Comparison of ENCODE assay signal across 26 mouse cellular contexts in the genomic region with DNA sequence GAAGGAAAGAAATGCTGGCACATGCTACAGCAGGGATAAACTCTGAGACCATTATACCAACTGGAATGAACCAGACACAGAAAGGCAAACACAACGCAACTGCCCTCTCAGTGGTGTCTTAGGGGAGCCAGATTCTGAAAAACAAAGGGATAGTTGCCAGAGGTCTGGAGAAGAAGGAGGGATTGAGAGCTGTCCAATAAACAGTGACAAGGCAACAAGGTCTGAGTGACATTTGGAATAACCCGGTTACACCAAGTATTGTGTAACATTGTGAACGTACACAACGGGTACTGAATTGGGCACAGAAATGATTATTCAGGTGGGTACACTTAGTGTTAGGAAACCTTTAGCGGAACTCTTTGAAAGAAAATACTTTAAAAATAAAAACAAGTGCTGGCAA.
"Had no signal": no experiment of that assay in that cellular context is flagged by ENCODE, and none has a peak within 500 bp of the region (broad histone marks: within the 10 kb centered on the region; RNA-seq: fewer than 3 reads in every experiment).

No protein-coding gene starts in this region.

- H3K4me2 ChIP-seq: heart, embryonic 12.5 days; hindbrain, embryonic 12.5 days; hindbrain, embryonic 14.5 days; intestine, embryonic 15.5 days; limb, embryonic 12.5 days had no signal

- H3K27me3 ChIP-seq: hindbrain, embryonic 12.5 days; intestine, embryonic 15.5 days; limb, embryonic 12.5 days had no signal

- ATAC-seq: hindbrain, embryonic 16.5 days; inflammation-experienced regulatory T-cells, adult 6 months; intestine, embryonic 15.5 days; intestine, postnatal 0 days had no signal

- DNase-seq: gastrocnemius, adult 2 months; gastrocnemius, postnatal 10 days; gastrocnemius, postnatal 25 days; heart, adult 18-20 months; heart, postnatal 10 days; heart, postnatal 4 days; kidney, adult 18-20 months; kidney, adult 8-10 months; kidney, postnatal 10 days; kidney, postnatal 25 days; kidney, postnatal 4 days; liver had no signal

- H3K4me1 ChIP-seq: heart, embryonic 12.5 days; hindbrain, embryonic 12.5 days; intestine, embryonic 15.5 days; limb, embryonic 10.5 days; limb, embryonic 12.5 days had no signal

- H3K9ac ChIP-seq: heart, embryonic 12.5 days; hindbrain, embryonic 12.5 days; hindbrain, embryonic 14.5 days; intestine, embryonic 15.5 days; limb, embryonic 12.5 days; liver, embryonic 14.5 days had no signal

- H3K9me3 ChIP-seq: heart, embryonic 10.5 days; heart, embryonic 12.5 days; hindbrain, embryonic 12.5 days; intestine, embryonic 15.5 days; limb, embryonic 10.5 days had no signal

- H3K27ac ChIP-seq: gastrocnemius, adult 2 months; heart, embryonic 10.5 days; hindbrain, embryonic 10.5 days; hindbrain, embryonic 12.5 days; hindbrain, embryonic 14.5 days; intestine, embryonic 15.5 days; layer of hippocampus, adult 2 months; left cerebral cortex, adult 2 months; limb, embryonic 10.5 days; limb, embryonic 12.5 days; liver, embryonic 14.5 days had no signal

- H3K4me3 ChIP-seq: gastrocnemius, adult 2 months; heart, embryonic 10.5 days; heart, embryonic 12.5 days; hindbrain, embryonic 10.5 days; hindbrain, embryonic 12.5 days; intestine, embryonic 15.5 days; layer of hippocampus, adult 2 months; left cerebral cortex, adult 2 months; limb, embryonic 10.5 days; limb, embryonic 12.5 days had no signal

- H3K36me3 ChIP-seq: heart, embryonic 10.5 days; heart, embryonic 12.5 days; hindbrain, embryonic 10.5 days; hindbrain, embryonic 12.5 days; intestine, embryonic 15.5 days; limb, embryonic 10.5 days; limb, embryonic 12.5 days had no signal
